Comparison of ENCODE assay signal across 22 mouse cellular contexts in genomic region chr14:58426472-58426871, GRCm38 (mm10).
DNase-seq lines count a peak whose midpoint lies in the region; ATAC-seq and TF ChIP-seq lines count a peak whose summit lies in the region.
"Had no signal": no experiment of that assay in that cellular context is flagged by ENCODE, and none has a peak within 500 bp of the region (broad histone marks: within the 10 kb centered on the region; RNA-seq: fewer than 3 reads in every experiment).

No protein-coding gene starts in this region.

- no peaks in the 10 kb centered on the region; the same call in 1 of the 2 replicates for H3K27me3 ChIP-seq in intestine, embryonic 15.5 days (replicated peaks)
- H3K27me3 ChIP-seq in intestine, postnatal 0 days (replicated peaks; ENCODE audit: control insufficient read depth, insufficient read depth, low read length) = no peaks in the 10 kb centered on the region
- H3K27me3 ChIP-seq in intestine, embryonic 16.5 days (replicated peaks; ENCODE audit: control insufficient read depth, insufficient read depth, low read length) = no peaks in the 10 kb centered on the region
- H3K27me3 ChIP-seq: embryonic facial prominence, embryonic 13.5 days; embryonic facial prominence, embryonic 15.5 days; forebrain, embryonic 12.5 days had no signal

- H3K9me3 ChIP-seq in intestine, embryonic 15.5 days = no peaks in the 10 kb centered on the region
- no peaks in the 10 kb centered on the region for H3K9me3 ChIP-seq in intestine, postnatal 0 days (ENCODE audit: control insufficient read depth)
- H3K9me3 ChIP-seq in intestine, embryonic 16.5 days (ENCODE audit: control insufficient read depth, low read length) = no peaks in the 10 kb centered on the region
- H3K9me3 ChIP-seq: embryonic facial prominence, embryonic 13.5 days; embryonic facial prominence, embryonic 15.5 days; forebrain, embryonic 10.5 days; forebrain, embryonic 12.5 days had no signal

- no peak overlapping the region for H3K4me3 ChIP-seq in intestine, embryonic 15.5 days (replicated peaks)
- H3K4me3 ChIP-seq in intestine, postnatal 0 days (ENCODE audit: low read depth, low read length) = no peak overlapping the region
- H3K4me3 ChIP-seq in intestine, embryonic 16.5 days (ENCODE audit: low read length) = no peak overlapping the region
- H3K4me3 ChIP-seq: embryonic facial prominence, embryonic 13.5 days; embryonic facial prominence, embryonic 15.5 days; erythroblast, embryonic 14.5 days; forebrain, embryonic 10.5 days; forebrain, embryonic 12.5 days had no signal

- no peak overlapping the region for H3K9ac ChIP-seq in intestine, embryonic 15.5 days
- H3K9ac ChIP-seq in intestine, postnatal 0 days (ENCODE audit: low read depth, low read length) = no peak overlapping the region
- H3K9ac ChIP-seq in intestine, embryonic 16.5 days (ENCODE audit: low read depth, low read length) = no peak overlapping the region
- H3K9ac ChIP-seq: embryonic facial prominence, embryonic 13.5 days; embryonic facial prominence, embryonic 15.5 days; forebrain, embryonic 12.5 days had no signal

- 45% methylated on average over 6 of the region's 6 CpGs for WGBS in intestine, embryonic 15.5 days
- 39% methylated on average over 6 of the region's 6 CpGs for WGBS in intestine, postnatal 0 days
- 43% methylated on average over 6 of the region's 6 CpGs for WGBS in intestine, embryonic 16.5 days

- TF ChIP-seq CTCF in intestine, postnatal 0 days (IDR thresholded peaks at IDR 0.05; ENCODE audit: low read depth) = no peak

- peaks cover 5% of the 10 kb centered on the region; the same call in 1 of the 2 replicates for H3K4me1 ChIP-seq in intestine, embryonic 15.5 days (replicated peaks)
- no peaks in the 10 kb centered on the region for H3K4me1 ChIP-seq in intestine, postnatal 0 days (replicated peaks; ENCODE audit: control insufficient read depth, insufficient read depth, low read length)
- H3K4me1 ChIP-seq in intestine, embryonic 16.5 days (ENCODE audit: control insufficient read depth, insufficient read depth, low read length) = peaks cover 18% of the 10 kb centered on the region
- H3K4me1 ChIP-seq: forebrain, embryonic 10.5 days; forebrain, embryonic 12.5 days had no signal

- no peaks in the 10 kb centered on the region for H3K36me3 ChIP-seq in intestine, embryonic 15.5 days
- H3K36me3 ChIP-seq in intestine, postnatal 0 days (ENCODE audit: control insufficient read depth, insufficient read depth) = no peaks in the 10 kb centered on the region
- no peaks in the 10 kb centered on the region for H3K36me3 ChIP-seq in intestine, embryonic 16.5 days (ENCODE audit: control insufficient read depth, insufficient read depth, low read length)
- H3K36me3 ChIP-seq: embryonic facial prominence, embryonic 13.5 days; embryonic facial prominence, embryonic 15.5 days; forebrain, embryonic 10.5 days; forebrain, embryonic 12.5 days had no signal

- DNase-seq in yolk sac, embryonic 10.5 days (ENCODE audit: low spot score) = peak; percentile 42
- DNase-seq in left cerebral cortex, adult 18-20 months (ENCODE audit: low spot score in 2 of 2) = no peak
- DNase-seq: adrenal gland, adult 2 months; adrenal gland, postnatal 10 days; adrenal gland, postnatal 25 days; cerebellum, adult 11 months; cerebellum, adult 18-20 months; cerebellum, adult 8-10 months; cerebellum, adult 9-11 months; cerebellum, postnatal 14 days; cerebellum, postnatal 36 days; embryo, embryonic 11 days had no signal

- ATAC-seq in intestine, embryonic 15.5 days = peak; percentile 59
- no peak for ATAC-seq in intestine, postnatal 0 days
- ATAC-seq in intestine, embryonic 16.5 days = peak; percentile 72
- ATAC-seq: forebrain, embryonic 14.5 days; forebrain, embryonic 16.5 days had no signal

- H3K4me2 ChIP-seq in intestine, embryonic 15.5 days (replicated peaks) = no peak overlapping the region
- no peak overlapping the region for H3K4me2 ChIP-seq in intestine, postnatal 0 days (replicated peaks; ENCODE audit: low read depth)
- H3K4me2 ChIP-seq in intestine, embryonic 16.5 days (ENCODE audit: low read depth, low read length) = no peak overlapping the region
- H3K4me2 ChIP-seq: embryonic facial prominence, embryonic 13.5 days; embryonic facial prominence, embryonic 15.5 days; forebrain, embryonic 12.5 days had no signal

- H3K27ac ChIP-seq in intestine, embryonic 15.5 days = no peak overlapping the region
- no peak overlapping the region for H3K27ac ChIP-seq in intestine, postnatal 0 days (ENCODE audit: low read depth, low read length)
- H3K27ac ChIP-seq in intestine, embryonic 16.5 days (ENCODE audit: low read length) = no peak overlapping the region
- H3K27ac ChIP-seq: embryonic facial prominence, embryonic 13.5 days; embryonic facial prominence, embryonic 15.5 days; forebrain, embryonic 10.5 days; forebrain, embryonic 12.5 days had no signal
